14 mouse cellular contexts compared by ENCODE assay signal in the genomic region with DNA sequence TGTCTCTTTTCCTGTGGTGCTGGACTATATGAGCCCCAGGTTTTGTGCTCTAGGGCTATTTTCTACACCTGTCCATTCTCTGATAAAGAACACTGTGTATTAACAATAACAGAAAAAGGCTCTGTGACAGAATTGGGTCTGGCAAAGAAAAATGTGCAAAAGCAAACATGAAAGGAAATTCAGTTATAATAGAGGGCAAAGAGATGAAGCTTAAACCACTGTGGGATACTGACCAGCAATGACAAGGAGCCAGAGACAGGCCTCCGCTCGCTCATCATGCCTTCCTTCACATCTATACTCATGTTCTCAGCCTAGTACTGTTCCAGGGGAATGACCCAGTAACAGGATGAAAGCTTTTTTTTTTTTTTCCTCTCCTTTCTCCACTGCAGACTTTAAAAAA.
DNase-seq lines count a peak whose midpoint lies in the region; ATAC-seq and TF ChIP-seq lines count a peak whose summit lies in the region.
"Had no signal": no experiment of that assay in that cellular context is flagged by ENCODE, and none has a peak within 500 bp of the region (broad histone marks: within the 10 kb centered on the region; RNA-seq: fewer than 3 reads in every experiment).

No protein-coding gene starts in this region.

- no peak overlapping the region for H3K9ac ChIP-seq in forebrain, embryonic 13.5 days
- H3K9ac ChIP-seq in forebrain, embryonic 11.5 days (ENCODE audit: low read length), result no peak overlapping the region
- H3K9ac ChIP-seq in forebrain, postnatal 0 days, result peak overlapping the region; percentile 52
- no peak overlapping the region for H3K9ac ChIP-seq in neural tube, embryonic 15.5 days (replicated peaks)
- H3K9ac ChIP-seq: intestine, embryonic 15.5 days; lung, embryonic 15.5 days had no signal

- intact Hi-C loops in left cerebral cortex, adult 2 months (cut with DNase I), result loop anchor here (5.0 kb wide), 1 partner anchor 33 kb away; no protein-coding TSS in a partner anchor
- intact Hi-C loops in left cerebral cortex, postnatal 4 days (cut with DNase I), result no loop called here

- no peaks in the 10 kb centered on the region for H3K9me3 ChIP-seq in forebrain, embryonic 13.5 days (replicated peaks)
- H3K9me3 ChIP-seq in forebrain, embryonic 11.5 days (ENCODE audit: control insufficient read depth, low read length), result no peaks in the 10 kb centered on the region
- H3K9me3 ChIP-seq in forebrain, postnatal 0 days (ENCODE audit: low read length), result no peaks in the 10 kb centered on the region
- H3K9me3 ChIP-seq in neural tube, embryonic 15.5 days (replicated peaks), result no peaks in the 10 kb centered on the region
- H3K9me3 ChIP-seq: intestine, embryonic 15.5 days; lung, embryonic 15.5 days had no signal

- H3K4me2 ChIP-seq in forebrain, embryonic 13.5 days, result peak overlapping the region; percentile 24; the same call in 1 of the 2 replicates
- H3K4me2 ChIP-seq in forebrain, embryonic 11.5 days (ENCODE audit: low read depth, low read length, severe bottlenecking), result no peak overlapping the region
- H3K4me2 ChIP-seq in forebrain, postnatal 0 days (ENCODE audit: low read depth), result peak overlapping the region; percentile 53
- H3K4me2 ChIP-seq in neural tube, embryonic 15.5 days, result peak overlapping the region; percentile 56
- H3K4me2 ChIP-seq: intestine, embryonic 15.5 days; liver, embryonic 11.5 days; lung, embryonic 15.5 days had no signal

- H3K36me3 ChIP-seq in forebrain, embryonic 13.5 days (ENCODE audit: poor library complexity, severe bottlenecking), result no peaks in the 10 kb centered on the region
- no peaks in the 10 kb centered on the region for H3K36me3 ChIP-seq in forebrain, embryonic 11.5 days (ENCODE audit: control insufficient read depth, insufficient read depth, low read length)
- H3K36me3 ChIP-seq in forebrain, postnatal 0 days (ENCODE audit: insufficient read depth), result no peaks in the 10 kb centered on the region
- no peaks in the 10 kb centered on the region for H3K36me3 ChIP-seq in neural tube, embryonic 15.5 days
- H3K36me3 ChIP-seq: intestine, embryonic 15.5 days; lung, embryonic 15.5 days had no signal

- 91% methylated on average over 2 of the region's 2 CpGs for WGBS in forebrain, embryonic 13.5 days
- WGBS in forebrain, embryonic 11.5 days, result 75% methylated on average over 2 of the region's 2 CpGs
- WGBS in forebrain, postnatal 0 days, result 69% methylated on average over 2 of the region's 2 CpGs
- WGBS in neural tube, embryonic 15.5 days, result 90% methylated on average over 2 of the region's 2 CpGs

- peaks cover 46% of the 10 kb centered on the region for H3K4me1 ChIP-seq in forebrain, embryonic 13.5 days
- peaks cover 5% of the 10 kb centered on the region; the same call in 1 of the 2 replicates for H3K4me1 ChIP-seq in forebrain, embryonic 11.5 days (replicated peaks; ENCODE audit: control insufficient read depth, insufficient read depth, low read length)
- H3K4me1 ChIP-seq in forebrain, postnatal 0 days (ENCODE audit: insufficient read depth), result peaks cover 10% of the 10 kb centered on the region
- peaks cover 46% of the 10 kb centered on the region for H3K4me1 ChIP-seq in neural tube, embryonic 15.5 days
- H3K4me1 ChIP-seq: lung, embryonic 15.5 days had no signal

- no peak overlapping the region for H3K27ac ChIP-seq in forebrain, embryonic 13.5 days
- H3K27ac ChIP-seq in forebrain, embryonic 11.5 days (ENCODE audit: low read depth, low read length), result no peak overlapping the region
- peak overlapping the region; percentile 95 for H3K27ac ChIP-seq in left cerebral cortex, adult 2 months
- H3K27ac ChIP-seq in forebrain, postnatal 0 days (ENCODE audit: low read depth, low read length), result peak overlapping the region; percentile 89; the same call in 1 of the 2 replicates
- H3K27ac ChIP-seq in neural tube, embryonic 15.5 days (replicated peaks), result no peak overlapping the region
- H3K27ac ChIP-seq: intestine, embryonic 15.5 days; lung, embryonic 15.5 days had no signal

- ATAC-seq in forebrain, embryonic 13.5 days, result no peak
- no peak for ATAC-seq in forebrain, embryonic 11.5 days (replicated peaks; ENCODE audit: low FRiP score)
- no peak for ATAC-seq in forebrain, postnatal 0 days
- no peak for ATAC-seq in neural tube, embryonic 15.5 days (ENCODE audit: low FRiP score)
- ATAC-seq: intestine, embryonic 15.5 days had no signal

- no peak for DNase-seq in forebrain, embryonic 11.5 days (ENCODE audit: low spot score)
- DNase-seq in left cerebral cortex, adult 2 months (ENCODE audit: extremely low spot score in 1 of 2, low spot score in 2 of 2), result no peak
- no peak for DNase-seq in left cerebral cortex, postnatal 4 days
- no peak for DNase-seq in forebrain, postnatal 0 days
- DNase-seq in kidney, adult 8-10 months, result no peak
- no peak for DNase-seq in layer of hippocampus, postnatal 10 days (ENCODE audit: low spot score in 2 of 2)
- DNase-seq: B cell, adult 2 months; gastrocnemius, postnatal 14 days; thymus, postnatal 4 days had no signal

- no peak overlapping the region for H3K4me3 ChIP-seq in forebrain, embryonic 13.5 days
- H3K4me3 ChIP-seq in forebrain, embryonic 11.5 days (ENCODE audit: low read depth, low read length), result no peak overlapping the region
- peak overlapping the region; percentile 57 for H3K4me3 ChIP-seq in left cerebral cortex, adult 2 months
- H3K4me3 ChIP-seq in forebrain, postnatal 0 days (ENCODE audit: low read depth, low read length), result peak overlapping the region; percentile 42
- peak overlapping the region; percentile 38 for H3K4me3 ChIP-seq in neural tube, embryonic 15.5 days (replicated peaks)
- H3K4me3 ChIP-seq: intestine, embryonic 15.5 days; lung, embryonic 15.5 days had no signal

- H3K27me3 ChIP-seq in forebrain, embryonic 13.5 days, result no peaks in the 10 kb centered on the region
- H3K27me3 ChIP-seq in forebrain, embryonic 11.5 days (ENCODE audit: control insufficient read depth, insufficient read depth, low read length), result no peaks in the 10 kb centered on the region
- H3K27me3 ChIP-seq in forebrain, postnatal 0 days (ENCODE audit: insufficient read depth, low read length), result no peaks in the 10 kb centered on the region
- H3K27me3 ChIP-seq in neural tube, embryonic 15.5 days (replicated peaks), result no peaks in the 10 kb centered on the region
- H3K27me3 ChIP-seq: intestine, embryonic 15.5 days; lung, embryonic 15.5 days had no signal

- TF ChIP-seq CTCF in left cerebral cortex, adult 2 months (IDR thresholded peaks at IDR 0.05), result no peak
- no peak for TF ChIP-seq CTCF in forebrain, postnatal 0 days (IDR thresholded peaks at IDR 0.05; ENCODE audit: low read depth)

Comparison
In these comparisons a context has a peak if more than half of its experiments do, and no peak if none do; other contexts are left out.
1. H3K27ac ChIP-seq: peak in left cerebral cortex, adult 2 months (single experiment) and forebrain, postnatal 0 days (single experiment); none in forebrain, embryonic 13.5 days (single experiment), forebrain, embryonic 11.5 days (single experiment) and neural tube, embryonic 15.5 days (single experiment).
2. H3K4me3 ChIP-seq: peak in left cerebral cortex, adult 2 months (single experiment), forebrain, postnatal 0 days (single experiment) and neural tube, embryonic 15.5 days (single experiment); none in forebrain, embryonic 13.5 days (single experiment) and forebrain, embryonic 11.5 days (single experiment).